22 mouse cellular contexts compared by ENCODE assay signal in the genomic region with DNA sequence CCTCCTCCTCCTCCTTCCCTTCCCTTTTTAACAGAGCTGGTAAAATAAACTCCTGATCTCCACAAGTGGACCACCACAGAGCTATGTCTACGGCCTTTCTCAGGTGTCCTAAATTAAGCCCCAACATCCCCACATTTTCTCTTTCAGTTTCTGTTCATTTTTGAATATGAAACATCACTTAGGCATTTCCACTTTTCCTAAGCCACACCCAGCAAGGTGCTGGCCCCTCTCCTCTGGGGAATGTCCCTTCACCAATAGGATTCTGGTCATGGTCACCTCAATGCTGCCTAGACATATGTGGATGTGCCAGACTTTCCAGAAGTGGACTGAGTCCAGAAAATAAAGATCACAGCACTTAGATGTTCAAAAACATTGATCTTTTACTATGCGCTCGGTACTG.
DNase-seq lines count a peak whose midpoint lies in the region; ATAC-seq and TF ChIP-seq lines count a peak whose summit lies in the region.
"Had no signal": no experiment of that assay in that cellular context is flagged by ENCODE, and none has a peak within 500 bp of the region (broad histone marks: within the 10 kb centered on the region; RNA-seq: fewer than 3 reads in every experiment).

No protein-coding gene starts in this region.

- H3K27me3 ChIP-seq in myocyte (ENCODE audit: control insufficient read depth, insufficient read depth, insufficient read length): no peaks in the 10 kb centered on the region
- H3K27me3 ChIP-seq: embryonic facial prominence, embryonic 12.5 days; forebrain, embryonic 13.5 days; forebrain, embryonic 15.5 days; Patski had no signal

- no peaks in the 10 kb centered on the region for H3K36me3 ChIP-seq in myocyte (ENCODE audit: control insufficient read depth, insufficient read depth)
- H3K36me3 ChIP-seq: embryonic facial prominence, embryonic 10.5 days; embryonic facial prominence, embryonic 12.5 days; forebrain, embryonic 15.5 days; G1E had no signal

- peak overlapping the region; percentile 6 for H3K4me2 ChIP-seq in myocyte (ENCODE audit: low read depth)
- H3K4me2 ChIP-seq: embryonic facial prominence, embryonic 12.5 days; forebrain, embryonic 13.5 days; forebrain, embryonic 15.5 days had no signal

- TF ChIP-seq POLR2A in myocyte (IDR thresholded peaks at IDR 0.05; ENCODE audit: insufficient read length, low read depth): no peak

- no peaks in the 10 kb centered on the region for H3K79me2 ChIP-seq in myocyte (ENCODE audit: control insufficient read depth, insufficient read depth)

- no peak overlapping the region for H3ac ChIP-seq in myocyte (ENCODE audit: control insufficient read depth, insufficient read length)

- no peak overlapping the region for H3K4me3 ChIP-seq in myocyte
- H3K4me3 ChIP-seq: embryonic facial prominence, embryonic 10.5 days; embryonic facial prominence, embryonic 12.5 days; forebrain, embryonic 13.5 days; forebrain, embryonic 15.5 days had no signal

- DNase-seq in 3T3-L1 (ENCODE audit: low read depth, low spot score): peak; percentile 14
- no peak for DNase-seq in right cerebral cortex, postnatal 10 days (ENCODE audit: low spot score in 2 of 2)
- no peak for DNase-seq in kidney, postnatal 14 days
- DNase-seq: adrenal gland, adult 8-10 months; adrenal gland, postnatal 14 days; adrenal gland, postnatal 36 days; B cell, adult 2 months; cerebellum, adult 11-12 months; cerebellum, adult 2 months; cerebellum, adult 9-10 months; cerebellum, postnatal 10 days; cerebellum, postnatal 25 days; forebrain, postnatal 0 days had no signal

- ATAC-seq in CD4-positive, CD25-positive, alpha-beta regulatory T cell, adult 4 months: peak; percentile 17
- ATAC-seq: activated CD4-positive, CD25-positive, alpha-beta regulatory T cell, adult 4 months; forebrain, embryonic 13.5 days; forebrain, embryonic 15.5 days; forebrain, postnatal 0 days; Patski had no signal

TF ChIP-seq in myocyte, 11 proteins besides CTCF, POLR2A, EP300 and RAD21:
- no peak for TF ChIP-seq USF1 (IDR thresholded peaks at IDR 0.05; ENCODE audit: low read depth)
- no peak for TF ChIP-seq MYOG (IDR thresholded peaks at IDR 0.05; ENCODE audit: control insufficient read depth in 1 of 3, insufficient read depth in 1 of 3, insufficient read length in 2 of 3, low read depth in 2 of 3)
- no peak for TF ChIP-seq MYOD1 (IDR thresholded peaks at IDR 0.05; ENCODE audit: control insufficient read depth in 1 of 3, insufficient read length in 2 of 3, low read depth in 2 of 3)
- no peak for TF ChIP-seq SRF (IDR thresholded peaks at IDR 0.05; ENCODE audit: control insufficient read depth, insufficient read length, low read depth)
- no peak for TF ChIP-seq MAX (IDR thresholded peaks at IDR 0.05; ENCODE audit: low read depth)
- TF ChIP-seq E2F4 (IDR thresholded peaks at IDR 0.05; ENCODE audit: insufficient read depth): no peak
- TF ChIP-seq TCF3 (IDR thresholded peaks at IDR 0.05; ENCODE audit: insufficient read length, low read depth): no peak
- TF ChIP-seq CEBPB (IDR thresholded peaks at IDR 0.05; ENCODE audit: insufficient read depth, poor library complexity, severe bottlenecking): no peak
- TF ChIP-seq TCF12 (IDR thresholded peaks at IDR 0.05; ENCODE audit: insufficient read depth, poor library complexity, severe bottlenecking): no peak
- TF ChIP-seq REST (IDR thresholded peaks at IDR 0.05; ENCODE audit: insufficient read depth, insufficient read length): no peak
- no peak for TF ChIP-seq POLR2AphosphoS2 (IDR thresholded peaks at IDR 0.05; ENCODE audit: insufficient read length, low read depth)
